Mouse (Mus musculus): ENCODE data around the gene Clec2h. TPM values are rescaled to one million over a fixed set of nuclear protein-coding genes. Genes with fewer than 3 reads are reported as not detected.

Clec2h gene
- polyA plus RNA-seq, 1 experiment = not detected

Other genes with a start within 250 kb of the Clec2h start
- 27.4 and 28.2 TPM in 2 replicates for gene Itfg2, start 237.5 kb upstream of the Clec2h start, polyA plus RNA-seq (2012; rRNA removed)
- 124 and 128 TPM in 2 replicates for gene Fkbp4, start 223.7 kb upstream of the Clec2h start, polyA plus RNA-seq (2012; rRNA removed)
- not detected in 2 replicates for gene Pzp, start 135.7 kb upstream of the Clec2h start, polyA plus RNA-seq (2012; rRNA removed)
- gene A2ml1, start 80.8 kb upstream of the Clec2h start, polyA plus RNA-seq (2012; rRNA removed) = 16.5 and 18.7 TPM in 2 replicates
- not detected in 2 replicates for gene Klrb1a, start 38.9 kb upstream of the Clec2h start, polyA plus RNA-seq (2012; rRNA removed)
- 0.15 TPM in 1 of 2 replicates, not detected in the other for gene Klrb1, start 60.7 kb downstream of the Clec2h start, polyA plus RNA-seq (2012; rRNA removed)
- gene Klrb1c, start 126.8 kb downstream of the Clec2h start, polyA plus RNA-seq (2012; rRNA removed) = 0.08 TPM in 1 of 2 replicates, not detected in the other
- gene Gm44511, start 163.9 kb downstream of the Clec2h start, polyA plus RNA-seq (2012; rRNA removed) = not detected in 2 replicates
- gene Klrb1b, start 163.9 kb downstream of the Clec2h start, polyA plus RNA-seq (2012; rRNA removed) = not detected in 2 replicates
- 0.12 and 0.15 TPM in 2 replicates for gene Clec2i, start 225.2 kb downstream of the Clec2h start, polyA plus RNA-seq (2012; rRNA removed)
- 2.0 and 2.3 TPM in 2 replicates for gene BC035044, start 228.7 kb downstream of the Clec2h start, polyA plus RNA-seq (2012; rRNA removed)

Measured in frontal cortex, adult 2 months (tissue).